Mouse (Mus musculus) neural tube, embryonic 12.5 days (tissue): ENCODE results near the gene Mfsd10. TPM values are rescaled to one million over a fixed set of nuclear protein-coding genes. Genes with fewer than 3 reads are reported as not detected.
"Not testable (repeated sequence)": the region's sequence is repeated elsewhere in the genome, so short reads cannot be mapped to it uniquely, and the experiment has no call there.

Experiments used
- ATAC-seq: fragments of 200-750 bp; cut with Nextera tagmentation; 2 replicates; pipeline ENCODE4 v1.8.0; 2017; ENCODE audit warnings: low read depth, mild to moderate bottlenecking, moderate TSS enrichment, moderate library complexity; ENCODE audit not compliant: low FRiP score
- H3K27ac ChIP-seq: fragments of 300-500 bp; sonication (generic); 2 replicates; pipeline ENCODE4 v1.5.1; 2016
- H3K27me3 ChIP-seq: fragments of 300-500 bp; sonication (generic); replicated peaks from 2 replicates; pipeline ENCODE4 v1.6.1; 2016; ENCODE audit warnings: mild to moderate bottlenecking
- H3K36me3 ChIP-seq: fragments of 300-500 bp; sonication (generic); 2 replicates; pipeline ENCODE4 v1.6.1; 2016; ENCODE audit warnings: mild to moderate bottlenecking
- H3K4me1 ChIP-seq: fragments of 300-500 bp; sonication (generic); 2 replicates; pipeline ENCODE4 v1.6.1; 2016
- H3K4me2 ChIP-seq: fragments of 300-500 bp; sonication (generic); replicated peaks from 2 replicates; pipeline ENCODE4 v1.6.1; 2016; ENCODE audit warnings: mild to moderate bottlenecking
- H3K4me3 ChIP-seq: fragments of 300-500 bp; sonication (generic); 2 replicates; pipeline ENCODE4 v1.5.1; 2016
- H3K9ac ChIP-seq: fragments of 300-500 bp; sonication (generic); 2 replicates; pipeline ENCODE4 v1.6.1; 2016; ENCODE audit warnings: mild to moderate bottlenecking
- H3K9me3 ChIP-seq: fragments of 300-500 bp; sonication (generic); 2 replicates; pipeline ENCODE4 v1.6.1; 2016; ENCODE audit warnings: mild to moderate bottlenecking
- WGBS: fragments of 180-500 bp; shearing (Covaris S2); methylation state at CpG from one replicate; pipeline ENCODE4 v1.1.7; 2016; 5-methylcytosine and 5-hydroxymethylcytosine counted together
- polyA plus RNA-seq: library from polyadenylated mRNA; unstranded; fragments of >200 nt; fragmentation: Nextera tagmentation; extraction: Ambion mirVana; gene quantifications from 2 replicates; pipeline ENCODE4 v1.2.1, GENCODE M21; 2016

Gene Mfsd10
- polyA plus RNA-seq, 1 experiment from 2014 or later, result 94.9 TPM

DNA sequence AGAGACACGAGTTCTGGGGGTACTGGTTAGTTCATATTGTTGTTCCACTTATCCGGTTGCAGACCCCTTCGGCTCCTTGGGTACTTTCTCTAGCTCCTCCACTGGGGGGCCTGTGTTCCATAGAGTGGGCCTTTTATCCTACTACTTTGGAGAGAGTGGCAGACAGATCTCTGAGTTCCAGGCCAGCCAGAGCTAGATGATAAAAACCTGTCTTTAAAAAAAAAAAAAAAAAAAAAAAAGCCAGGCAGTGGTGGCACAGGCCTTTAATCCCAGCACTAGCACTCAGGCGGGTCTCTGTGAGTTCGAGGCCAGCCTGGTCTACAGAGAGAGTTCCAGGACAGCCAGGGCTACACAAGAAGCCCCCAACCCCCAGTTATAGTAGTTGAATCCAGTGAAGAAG lies 44.8 kb downstream of the Mfsd10 start:
- H3K27me3 ChIP-seq, ATAC-seq, H3K9ac ChIP-seq, H3K27ac ChIP-seq, H3K4me2 ChIP-seq, H3K9me3 ChIP-seq, H3K36me3 ChIP-seq, H3K4me3 ChIP-seq: not testable (repeated sequence)
- WGBS, result 82% methylated on average over 5 of the region's 5 CpGs
- H3K4me1 ChIP-seq, result peaks cover 13% of the 10 kb centered on the region

DNA sequence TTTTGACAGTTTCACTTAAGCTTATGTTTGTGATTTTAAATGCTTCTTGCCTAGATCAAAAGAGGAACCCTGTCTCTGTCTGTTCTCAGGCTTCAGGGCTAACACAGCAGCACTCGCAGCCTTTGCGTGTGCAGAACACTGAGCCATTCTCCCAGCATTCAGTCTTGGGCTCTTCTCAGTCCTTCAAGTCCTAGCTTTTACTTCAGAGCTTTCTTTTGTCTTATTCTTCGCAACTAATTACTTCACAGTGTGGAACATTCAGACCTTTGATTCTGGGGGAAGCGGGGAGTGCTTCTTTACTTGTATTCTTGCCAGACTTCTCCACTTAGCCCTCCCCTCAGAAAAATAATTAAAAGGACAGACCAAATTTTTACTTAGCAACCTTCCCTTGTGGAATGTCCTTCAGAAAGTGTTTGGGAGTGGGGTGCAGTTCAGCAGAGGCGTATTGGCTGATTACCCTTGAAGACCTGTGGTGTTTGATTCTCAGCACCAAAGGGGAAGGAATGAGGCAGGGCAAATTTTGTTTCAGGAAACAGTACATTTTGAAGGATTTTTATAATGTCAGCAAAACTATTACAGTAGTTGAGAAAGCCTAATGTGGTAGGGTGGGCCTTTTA lies 45.5 kb downstream of the Mfsd10 start:
- no peak for ATAC-seq

DNA sequence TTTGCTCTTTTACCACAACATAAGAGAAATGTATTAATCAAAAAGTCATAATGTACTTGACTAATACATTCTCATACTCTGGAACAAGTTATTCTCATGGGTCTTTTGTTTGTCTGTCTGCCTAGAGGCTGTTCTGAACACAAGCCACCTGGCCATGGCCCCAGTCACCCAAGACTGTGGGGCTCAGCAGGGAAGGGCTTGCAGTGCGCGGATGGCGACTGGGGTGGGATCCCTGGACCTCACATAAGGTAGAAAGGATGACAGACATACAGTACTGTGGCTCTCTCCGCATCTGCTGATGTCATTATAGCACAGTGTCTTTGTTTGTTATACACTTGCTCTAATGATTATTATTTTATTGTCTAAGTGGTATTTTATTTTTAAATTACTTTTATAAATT lies 46.3 kb downstream of the Mfsd10 start:
- Histone ChIP-seq H3K4me1 (peaks cover 13% of the 10 kb centered on the region), H3K27ac (no peak overlapping the region), H3K9me3 (no peaks in the 10 kb centered on the region), H3K4me3 (no peak overlapping the region), H3K4me2 (no peak overlapping the region), H3K27me3 (no peaks in the 10 kb centered on the region), H3K9ac (no peak overlapping the region), H3K36me3 (peaks cover 6% of the 10 kb centered on the region; the same call in 1 of the 2 replicates)
- 49% methylated on average over 4 of the region's 4 CpGs for WGBS
- ATAC-seq, result no peak

More for the DNA sequence above, 45.5 kb downstream of the Mfsd10 start:
- H3K9me3 ChIP-seq, result no peaks in the 10 kb centered on the region
- 27% methylated on average over 5 of the region's 5 CpGs for WGBS
- H3K27ac ChIP-seq, result no peak overlapping the region
- H3K4me2 ChIP-seq, result no peak overlapping the region
- peaks cover 13% of the 10 kb centered on the region for H3K4me1 ChIP-seq
- H3K36me3 ChIP-seq, result peaks cover 6% of the 10 kb centered on the region; the same call in 1 of the 2 replicates
- no peak overlapping the region for H3K4me3 ChIP-seq
- no peak overlapping the region for H3K9ac ChIP-seq
- no peaks in the 10 kb centered on the region for H3K27me3 ChIP-seq

DNA sequence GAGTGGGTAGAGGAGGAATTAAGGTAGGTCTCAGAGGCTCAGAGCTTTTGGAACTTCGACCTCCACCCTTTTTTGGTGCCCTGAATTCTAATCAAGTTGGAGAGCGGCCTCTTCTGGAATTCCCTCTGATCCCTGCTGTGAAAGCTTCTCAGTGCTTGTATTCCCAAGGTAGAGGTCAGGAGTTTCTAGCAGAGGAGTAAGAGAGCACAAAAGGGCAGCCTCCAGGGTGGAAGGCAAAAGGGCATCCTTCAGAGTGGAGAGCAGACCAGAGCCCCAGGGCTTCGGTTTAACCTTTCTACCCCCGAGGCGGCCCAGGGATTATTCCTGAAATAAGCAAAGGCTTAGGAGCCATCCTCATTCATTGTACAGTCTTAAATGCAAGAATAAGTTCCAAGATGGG lies 47.0 kb downstream of the Mfsd10 start:
- no peak overlapping the region for H3K9ac ChIP-seq
- 16% methylated on average over 5 of the region's 5 CpGs for WGBS
- H3K4me2 ChIP-seq, result no peak overlapping the region
- ATAC-seq, result no peak
- peaks cover 6% of the 10 kb centered on the region; the same call in 1 of the 2 replicates for H3K36me3 ChIP-seq
- no peak overlapping the region for H3K27ac ChIP-seq
- H3K4me3 ChIP-seq, result no peak overlapping the region
- no peaks in the 10 kb centered on the region for H3K9me3 ChIP-seq
- no peaks in the 10 kb centered on the region for H3K27me3 ChIP-seq
- H3K4me1 ChIP-seq, result peaks cover 13% of the 10 kb centered on the region

DNA sequence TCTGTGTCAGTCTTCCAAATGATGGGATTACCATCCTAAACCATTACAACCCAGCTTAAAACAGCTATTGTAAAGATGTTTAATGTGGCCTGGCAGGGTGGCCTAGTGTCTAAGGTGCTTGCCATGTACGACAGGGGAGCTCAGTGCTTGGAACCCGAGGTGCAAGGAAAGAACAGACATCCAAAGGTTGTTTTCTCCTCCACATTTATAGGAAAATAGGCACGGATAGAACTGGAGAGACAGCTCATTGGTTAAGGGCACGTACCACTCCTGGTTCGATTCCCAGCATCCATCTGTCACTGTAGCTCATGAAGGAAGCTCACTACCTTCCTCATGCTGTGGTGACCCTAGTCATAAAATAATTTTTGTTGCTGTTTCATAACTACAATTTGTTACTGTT lies 49.1 kb downstream of the Mfsd10 start:
- Histone ChIP-seq H3K27ac (no peak overlapping the region), H3K36me3 (no peaks in the 10 kb centered on the region; the same call in 1 of the 2 replicates), H3K9me3 (no peaks in the 10 kb centered on the region), H3K4me2 (no peak overlapping the region), H3K4me1 (peaks cover 13% of the 10 kb centered on the region), H3K4me3 (no peak overlapping the region), H3K27me3 (no peaks in the 10 kb centered on the region), H3K9ac (no peak overlapping the region)
- 91% methylated on average over 5 of the region's 5 CpGs for WGBS
- no peak for ATAC-seq

DNA sequence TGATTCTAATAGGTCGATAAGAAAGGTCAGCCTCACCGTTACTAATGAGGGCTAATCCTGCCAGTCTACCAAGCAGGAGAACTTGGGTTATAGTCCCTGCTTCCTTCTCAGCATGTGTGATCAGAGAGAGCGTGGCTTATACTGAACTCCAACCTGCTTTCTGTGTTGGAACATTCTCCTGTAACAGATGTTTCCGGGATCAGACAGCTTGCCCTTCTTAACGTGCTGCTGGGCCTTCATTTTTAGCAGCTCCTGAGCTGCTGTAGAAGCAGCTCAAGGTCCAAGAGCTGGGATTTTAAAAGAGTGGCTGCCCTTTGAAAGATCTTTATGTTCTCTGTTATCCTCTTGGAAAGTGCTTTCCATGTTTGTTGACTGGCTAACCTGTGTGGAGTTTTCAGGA lies 51.8 kb downstream of the Mfsd10 start:
- no peaks in the 10 kb centered on the region for H3K27me3 ChIP-seq
- no peaks in the 10 kb centered on the region; the same call in 1 of the 2 replicates for H3K36me3 ChIP-seq
- no peak overlapping the region for H3K27ac ChIP-seq
- WGBS, result 80% methylated on average over 5 of the region's 5 CpGs
- no peak overlapping the region for H3K4me3 ChIP-seq
- no peak overlapping the region for H3K4me2 ChIP-seq
- no peak overlapping the region for H3K9ac ChIP-seq
- H3K4me1 ChIP-seq, result peaks cover 8% of the 10 kb centered on the region
- ATAC-seq, result no peak
- no peaks in the 10 kb centered on the region for H3K9me3 ChIP-seq

Other genes with a start within 250 kb of the Mfsd10 start
- gene Tnip2, start 123.2 kb downstream of the Mfsd10 start, polyA plus RNA-seq, result 8.5 and 9.3 TPM in 2 replicates
- 15.8 and 17.9 TPM in 2 replicates for gene Sh3bp2, start 111.4 kb downstream of the Mfsd10 start, polyA plus RNA-seq
- gene Add1, start 63.5 kb downstream of the Mfsd10 start, polyA plus RNA-seq, result 200 and 218 TPM in 2 replicates
- 23.4 and 25.3 TPM in 2 replicates for gene Nop14, start 22.9 kb upstream of the Mfsd10 start, polyA plus RNA-seq
- gene Grk4, start 23.2 kb upstream of the Mfsd10 start, polyA plus RNA-seq, result 1.6 and 1.7 TPM in 2 replicates
- 16.8 and 18.1 TPM in 2 replicates for gene Htt, start 124.5 kb upstream of the Mfsd10 start, polyA plus RNA-seq